Mouse (Mus musculus) cerebellum, adult 2 months (tissue): ENCODE measurements at regions not wholly inside any gene's neighbourhood (a gene's known extent, or its start where the extent isn't known, plus 50 kb on each side); places are given as distances from the start of the nearest gene placed in this dataset.

Experiments used
- DNase-seq, 2 experiments: peaks; one replicate each; pipeline ENCODE4 v3.0.0; 2021
- H3K27ac ChIP-seq: fragments of 200-500 bp; 2 replicates; pipeline ENCODE4 v1.5.1; 2012; ENCODE audit warnings: low read length, control low read depth, inconsistent platforms; ENCODE audit not compliant: insufficient read depth
- H3K27me3 ChIP-seq: fragments of 200-500 bp; 2 replicates; pipeline ENCODE4 v1.6.1; 2012; ENCODE audit warnings: inconsistent platforms, mild to moderate bottlenecking, low read length, moderate library complexity; ENCODE audit not compliant: control insufficient read depth, insufficient read depth
- H3K4me1 ChIP-seq: fragments of 200-500 bp; 2 replicates; pipeline ENCODE4 v1.6.1; 2011; ENCODE audit warnings: low read length; ENCODE audit not compliant: control insufficient read depth, insufficient read depth
- H3K4me3 ChIP-seq: fragments of 200-500 bp; replicated peaks from 2 replicates; pipeline ENCODE3; 2011; ENCODE audit warnings: mild to moderate bottlenecking, low read depth, low read length, control low read depth; ENCODE audit not compliant: insufficient read depth
- CTCF ChIP-seq: fragments of 200-500 bp; IDR thresholded peaks from 2 replicates; pipeline ENCODE4 v1.5.1; 2011; ENCODE audit warnings: low read depth, mild to moderate bottlenecking, control low read depth, low read length, moderate library complexity, borderline replicate concordance; ENCODE audit not compliant: insufficient read depth
- POLR2A ChIP-seq: fragments of 200-500 bp; IDR thresholded peaks from 2 replicates; pipeline ENCODE4 v1.6.1; 2011; ENCODE audit warnings: low read length, control low read depth, borderline replicate concordance; ENCODE audit not compliant: insufficient read depth
- WGBS: fragments of 180-500 bp; shearing (Covaris S2); methylation state at CpG from one replicate; pipeline ENCODE4 v1.1.7; 2018; 5-methylcytosine and 5-hydroxymethylcytosine counted together

DNA sequence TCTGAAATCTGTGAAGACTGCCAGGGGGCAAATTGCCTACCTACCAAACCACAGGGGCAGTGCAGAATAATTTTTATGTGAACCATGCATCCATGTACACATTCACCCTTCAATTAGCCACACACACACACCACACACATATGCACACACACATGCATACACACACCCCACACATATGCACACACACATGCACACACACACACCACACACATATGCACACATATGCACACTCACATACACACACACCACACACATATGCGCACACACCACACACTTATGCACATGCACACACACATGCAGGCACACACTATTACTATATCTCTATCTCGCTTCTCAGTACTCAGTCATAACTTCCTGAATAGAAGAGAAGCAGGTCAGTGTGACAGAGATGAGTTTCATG lies 95.9 kb upstream of the Cadm1 start:
- H3K27ac ChIP-seq, result no peak overlapping the region
- no peak for DNase-seq
- H3K27me3 ChIP-seq, result no peaks in the 10 kb centered on the region
- no peak for TF ChIP-seq CTCF
- WGBS, result 98% methylated on average over 2 of the region's 2 CpGs
- H3K4me3 ChIP-seq, result no peak overlapping the region
- H3K4me1 ChIP-seq, result no peaks in the 10 kb centered on the region; the same call in 1 of the 2 replicates

DNA sequence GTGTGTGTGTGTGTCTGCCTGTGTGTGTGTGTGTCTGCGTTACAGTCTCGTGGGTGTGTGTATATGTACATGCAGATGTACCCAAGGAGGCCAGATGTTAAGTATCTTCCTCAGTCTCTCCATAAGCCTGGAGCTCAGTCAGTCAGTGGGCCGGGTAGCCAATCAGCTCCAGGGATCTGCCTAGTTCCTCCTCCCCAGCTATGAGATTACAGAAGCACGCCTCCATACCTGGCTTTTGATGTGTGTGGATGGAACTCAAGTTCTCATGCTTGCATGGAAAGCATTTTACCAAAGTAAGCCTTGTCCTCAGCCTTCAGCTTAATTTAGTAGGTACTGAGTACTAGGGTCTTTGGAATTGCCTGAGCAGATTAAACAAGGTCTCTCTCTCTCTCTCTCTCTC lies 91.0 kb upstream of the Cadm1 start:
- WGBS, result 96% methylated on average over 4 of the region's 4 CpGs
- TF ChIP-seq POLR2A, result no peak
- TF ChIP-seq CTCF, result no peak
- H3K4me3 ChIP-seq, result no peak overlapping the region
- no peak for DNase-seq
- H3K27ac ChIP-seq, result no peak overlapping the region
- H3K4me1 ChIP-seq, result peaks cover 4% of the 10 kb centered on the region; the same call in 1 of the 2 replicates
- no peaks in the 10 kb centered on the region for H3K27me3 ChIP-seq

DNA sequence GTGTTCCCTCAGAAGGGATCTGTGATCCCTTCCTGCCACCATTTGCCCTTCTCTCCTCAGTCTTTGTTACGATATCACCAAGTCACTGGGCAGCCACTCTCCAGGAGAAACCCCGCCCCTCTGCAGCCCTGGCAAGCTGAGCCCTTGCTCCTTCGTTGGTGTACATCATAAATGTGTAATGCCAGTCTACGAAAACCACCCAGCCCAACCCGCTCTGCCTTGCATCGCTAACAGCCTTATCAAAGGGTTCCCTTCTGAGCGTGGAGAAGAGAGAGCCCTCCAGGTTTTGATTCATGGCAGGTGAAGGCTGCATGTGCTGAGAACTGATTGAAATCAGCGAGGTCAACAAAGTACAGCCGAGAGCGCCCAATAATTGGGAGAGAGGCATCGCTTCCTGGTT lies 90.5 kb upstream of the Cadm1 start:
- Histone ChIP-seq H3K27ac (no peak overlapping the region), H3K4me1 (peaks cover 4% of the 10 kb centered on the region; the same call in 1 of the 2 replicates), H3K4me3 (no peak overlapping the region), H3K27me3 (no peaks in the 10 kb centered on the region)
- WGBS, result 55% methylated on average over 11 of the region's 11 CpGs
- DNase-seq, result no peak
- no peak for TF ChIP-seq POLR2A
- no peak for TF ChIP-seq CTCF

GRCm38 (mm10) chr9:47440128-47440527 lies 89.8 kb upstream of the Cadm1 start:
- WGBS, result 30% methylated on average over 6 of the region's 6 CpGs
- Histone ChIP-seq H3K4me3 (no peak overlapping the region), H3K4me1 (peaks cover 4% of the 10 kb centered on the region; the same call in 1 of the 2 replicates), H3K27me3 (no peaks in the 10 kb centered on the region), H3K27ac (no peak overlapping the region)
- TF ChIP-seq POLR2A (no peak), CTCF (peak; percentile 51; the same call in 1 of the 2 replicates)
- DNase-seq, result peak in 1 of 2 experiments; percentile 49

- WGBS, result 95% methylated on average over 8 of the region's 8 CpGs
- DNase-seq, result no peak
- no peak overlapping the region for H3K27ac ChIP-seq
- H3K4me3 ChIP-seq, result no peak overlapping the region
- 0 out of 2 replicates have a peak, but pooled peaks cover 4% of the 10 kb centered on the region for H3K4me1 ChIP-seq
- H3K27me3 ChIP-seq, result no peaks in the 10 kb centered on the region
- TF ChIP-seq CTCF (no peak), POLR2A (no peak)
Measured at GRCm38 (mm10) chr9:47441155-47441554, 88.8 kb upstream of the Cadm1 start.

- no peak for TF ChIP-seq POLR2A
- no peak for TF ChIP-seq CTCF
- 84% methylated on average over 2 of the region's 2 CpGs for WGBS
- no peak for DNase-seq
Measured at GRCm38 (mm10) chr9:47444168-47444567, 85.8 kb upstream of the Cadm1 start.

GRCm38 (mm10) chr9:47444752-47445151 lies 85.2 kb upstream of the Cadm1 start:
- 88% methylated on average over 1 of the region's 1 CpGs for WGBS
- DNase-seq, result no peak
- H3K27ac ChIP-seq, result no peak overlapping the region
- no peak for TF ChIP-seq POLR2A
- TF ChIP-seq CTCF, result no peak
- no peaks in the 10 kb centered on the region for H3K27me3 ChIP-seq
- H3K4me1 ChIP-seq, result 0 out of 2 replicates have a peak, but pooled peaks cover 4% of the 10 kb centered on the region
- no peak overlapping the region for H3K4me3 ChIP-seq

More at GRCm38 (mm10) chr9:47444168-47444567, 85.8 kb upstream of the Cadm1 start:
- Histone ChIP-seq H3K4me3 (no peak overlapping the region), H3K27me3 (no peaks in the 10 kb centered on the region), H3K27ac (no peak overlapping the region), H3K4me1 (0 out of 2 replicates have a peak, but pooled peaks cover 4% of the 10 kb centered on the region)

DNA sequence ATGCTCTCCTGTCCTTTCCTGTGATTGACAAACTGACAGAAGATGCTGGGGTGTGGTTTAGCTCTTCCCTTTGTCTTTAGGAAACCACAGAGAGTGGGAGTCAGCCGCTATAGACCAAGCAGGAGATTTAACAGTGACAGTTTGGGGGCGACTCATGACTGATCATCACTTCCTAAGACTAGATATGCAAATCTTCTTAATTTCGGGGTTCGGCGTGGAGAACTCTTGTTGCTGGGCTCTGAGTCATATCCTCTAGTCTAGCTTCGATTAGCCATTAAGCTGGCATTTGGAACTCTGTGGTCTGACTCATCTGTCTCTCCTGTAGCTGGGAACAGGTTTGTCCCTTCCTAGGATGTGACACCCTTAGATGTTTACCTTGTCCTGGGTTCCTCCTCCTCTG lies 84.6 kb upstream of the Cadm1 start:
- no peak for DNase-seq
- 77% methylated on average over 6 of the region's 6 CpGs for WGBS
- Histone ChIP-seq H3K4me1 (0 out of 2 replicates have a peak, but pooled peaks cover 1% of the 10 kb centered on the region), H3K4me3 (no peak overlapping the region), H3K27ac (no peak overlapping the region), H3K27me3 (no peaks in the 10 kb centered on the region)
- TF ChIP-seq POLR2A (no peak), CTCF (no peak)

DNA sequence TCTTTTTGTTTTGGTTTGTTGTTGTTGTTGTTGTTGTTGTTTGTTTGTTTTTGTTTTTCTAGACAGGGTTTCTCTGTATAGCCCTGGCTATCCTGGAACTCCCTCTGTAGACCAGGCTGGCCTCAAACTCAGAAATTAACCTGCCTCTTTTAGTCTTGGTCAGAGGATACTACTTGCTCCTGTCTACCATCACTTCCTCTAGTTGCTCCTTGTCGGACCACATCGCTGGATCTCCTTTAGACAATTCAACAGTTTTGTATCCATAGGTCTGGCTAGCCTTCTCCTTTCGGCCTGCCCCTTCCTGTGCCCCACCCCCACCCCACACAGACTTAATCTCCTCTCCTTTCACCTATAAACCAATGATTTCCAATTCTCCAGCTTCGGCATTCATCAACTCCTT lies 77.2 kb upstream of the Cadm1 start:
- no peak for DNase-seq
- H3K4me1 ChIP-seq, result no peaks in the 10 kb centered on the region
- no peak overlapping the region for H3K27ac ChIP-seq
- WGBS, result 87% methylated on average over 4 of the region's 4 CpGs
- H3K4me3 ChIP-seq, result no peak overlapping the region
- no peaks in the 10 kb centered on the region for H3K27me3 ChIP-seq
- TF ChIP-seq POLR2A (no peak), CTCF (no peak)
